Mouse (Mus musculus): ENCODE results near the gene Ctla4. TPM values are rescaled to one million over a fixed set of nuclear protein-coding genes. Genes with fewer than 3 reads are reported as not detected.

Ctla4 gene
- polyA plus RNA-seq, 1 experiment from 2014 or later = not detected

DNA sequence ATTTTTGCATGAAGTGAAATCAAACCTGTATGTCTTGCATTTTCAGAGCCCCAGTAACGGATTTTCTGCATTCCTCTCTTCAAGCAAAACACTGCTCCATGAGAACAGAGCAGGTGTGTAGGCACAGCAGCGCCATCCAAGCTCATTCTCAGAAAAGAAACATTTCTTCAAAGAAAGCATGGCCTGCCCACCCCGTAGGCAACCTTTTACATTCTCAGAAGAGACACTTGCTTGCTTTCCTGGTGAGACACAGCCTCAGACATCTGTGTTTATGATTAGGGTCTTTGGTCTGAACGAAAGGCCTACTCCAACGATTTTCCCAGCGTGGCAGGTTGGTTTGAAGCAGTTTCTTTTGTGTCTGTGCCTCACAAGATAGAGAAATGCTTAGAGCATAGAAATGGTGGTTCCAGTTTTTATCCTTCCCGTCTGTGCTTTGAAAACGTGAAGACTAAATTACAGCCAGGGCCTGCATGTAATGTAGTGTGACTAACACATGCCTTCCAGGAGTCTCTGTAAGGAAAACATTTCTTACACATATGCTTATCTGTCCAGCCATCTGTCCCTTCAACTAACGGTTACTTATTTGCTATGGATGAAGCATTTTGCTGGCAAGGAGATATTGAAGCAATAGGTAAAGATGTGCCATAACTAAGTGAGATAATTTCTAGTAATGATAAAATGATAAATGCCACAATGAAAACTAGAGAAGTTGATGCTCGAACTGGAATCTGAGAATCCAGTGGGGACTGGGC is 6.5 kb upstream of the Ctla4 start:
- Histone ChIP-seq H3K36me3 (ENCODE audit: control insufficient read depth, insufficient read depth, low read length) (no peaks in the 10 kb centered on the region), H3K4me3 (ENCODE audit: low read length) (no peak overlapping the region), H3K9me3 (ENCODE audit: control insufficient read depth, low read length) (no peaks in the 10 kb centered on the region), H3K27ac (ENCODE audit: low read depth, low read length) (no peak overlapping the region), H3K4me1 (ENCODE audit: control insufficient read depth, insufficient read depth, low read length) (no peaks in the 10 kb centered on the region), H3K4me2 (replicated peaks; ENCODE audit: low read depth, low read length) (no peak overlapping the region), H3K9ac (ENCODE audit: low read depth, low read length) (no peak overlapping the region), H3K27me3 (ENCODE audit: control insufficient read depth, insufficient read depth, low read length) (no peaks in the 10 kb centered on the region)
- no peak for ATAC-seq (ENCODE audit: low FRiP score, low TSS enrichment)
- 74% methylated on average over 10 of the region's 10 CpGs for WGBS

GRCm38 (mm10) chr1:60882792-60883191 is 4.0 kb upstream of the Ctla4 start:
- 41% methylated on average over 2 of the region's 2 CpGs for WGBS
- Histone ChIP-seq H3K4me2 (replicated peaks; ENCODE audit: low read depth, low read length) (no peak overlapping the region), H3K9me3 (ENCODE audit: control insufficient read depth, low read length) (no peaks in the 10 kb centered on the region), H3K27ac (ENCODE audit: low read depth, low read length) (no peak overlapping the region), H3K9ac (ENCODE audit: low read depth, low read length) (no peak overlapping the region), H3K4me1 (ENCODE audit: control insufficient read depth, insufficient read depth, low read length) (no peaks in the 10 kb centered on the region), H3K4me3 (ENCODE audit: low read length) (no peak overlapping the region), H3K36me3 (ENCODE audit: control insufficient read depth, insufficient read depth, low read length) (no peaks in the 10 kb centered on the region), H3K27me3 (ENCODE audit: control insufficient read depth, insufficient read depth, low read length) (no peaks in the 10 kb centered on the region)
- ATAC-seq (ENCODE audit: low FRiP score, low TSS enrichment) = no peak

DNA sequence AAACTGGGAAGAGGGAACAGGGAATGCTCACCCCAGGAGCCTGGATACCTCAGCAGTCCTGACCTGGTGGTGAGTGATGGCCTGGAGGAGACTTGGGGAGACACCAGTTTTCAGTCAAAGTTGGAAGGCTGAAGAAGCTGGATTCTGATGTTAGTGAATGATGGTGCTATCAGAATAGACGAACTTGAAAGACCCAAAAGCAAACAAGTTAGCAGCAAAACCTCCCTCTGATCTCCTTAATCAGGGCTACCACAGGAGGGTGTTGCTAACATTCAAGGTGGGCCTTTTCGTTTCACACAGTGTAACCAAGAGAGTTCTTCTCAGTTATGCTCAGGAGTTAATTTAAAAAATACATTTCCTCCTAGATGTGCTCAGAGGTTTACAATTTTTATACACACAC is 3.5 kb upstream of the Ctla4 start:
- H3K9me3 ChIP-seq (ENCODE audit: control insufficient read depth, low read length) = no peaks in the 10 kb centered on the region
- H3K4me3 ChIP-seq (ENCODE audit: low read length) = no peak overlapping the region
- no peak overlapping the region for H3K27ac ChIP-seq (ENCODE audit: low read depth, low read length)
- no peak overlapping the region for H3K9ac ChIP-seq (ENCODE audit: low read depth, low read length)
- ATAC-seq (ENCODE audit: low FRiP score, low TSS enrichment) = no peak
- no peaks in the 10 kb centered on the region for H3K27me3 ChIP-seq (ENCODE audit: control insufficient read depth, insufficient read depth, low read length)
- no peaks in the 10 kb centered on the region for H3K36me3 ChIP-seq (ENCODE audit: control insufficient read depth, insufficient read depth, low read length)
- WGBS = 81% methylated on average over 2 of the region's 2 CpGs
- no peak overlapping the region for H3K4me2 ChIP-seq (replicated peaks; ENCODE audit: low read depth, low read length)
- H3K4me1 ChIP-seq (ENCODE audit: control insufficient read depth, insufficient read depth, low read length) = no peaks in the 10 kb centered on the region

DNA sequence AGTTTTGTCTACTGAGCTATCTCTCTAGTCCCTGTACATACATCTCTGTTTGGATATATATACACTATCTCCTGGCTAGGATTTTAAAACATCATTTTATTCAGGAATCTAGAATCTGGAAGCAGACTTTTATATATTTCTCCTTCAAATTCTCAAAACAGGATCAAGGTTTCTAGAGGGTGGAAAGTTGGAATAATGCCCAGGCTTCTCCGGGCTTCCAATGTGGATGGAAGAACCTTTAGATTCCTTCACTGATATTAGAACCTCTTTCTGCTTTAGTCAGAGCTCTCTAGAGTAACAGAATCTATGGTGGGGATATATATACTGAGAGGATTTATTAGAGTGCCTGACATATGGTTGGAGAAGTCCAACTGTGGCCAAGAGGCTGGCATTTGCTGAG is 2.2 kb upstream of the Ctla4 start:
- no peak overlapping the region for H3K4me2 ChIP-seq (replicated peaks; ENCODE audit: low read depth, low read length)
- no peaks in the 10 kb centered on the region for H3K9me3 ChIP-seq (ENCODE audit: control insufficient read depth, low read length)
- ATAC-seq (ENCODE audit: low FRiP score, low TSS enrichment) = no peak
- no peak overlapping the region for H3K4me3 ChIP-seq (ENCODE audit: low read length)
- no peaks in the 10 kb centered on the region for H3K4me1 ChIP-seq (ENCODE audit: control insufficient read depth, insufficient read depth, low read length)
- no peak overlapping the region for H3K9ac ChIP-seq (ENCODE audit: low read depth, low read length)
- no peaks in the 10 kb centered on the region for H3K36me3 ChIP-seq (ENCODE audit: control insufficient read depth, insufficient read depth, low read length)
- no peaks in the 10 kb centered on the region for H3K27me3 ChIP-seq (ENCODE audit: control insufficient read depth, insufficient read depth, low read length)
- H3K27ac ChIP-seq (ENCODE audit: low read depth, low read length) = no peak overlapping the region
- WGBS = 77% methylated on average over 1 of the region's 1 CpGs

DNA sequence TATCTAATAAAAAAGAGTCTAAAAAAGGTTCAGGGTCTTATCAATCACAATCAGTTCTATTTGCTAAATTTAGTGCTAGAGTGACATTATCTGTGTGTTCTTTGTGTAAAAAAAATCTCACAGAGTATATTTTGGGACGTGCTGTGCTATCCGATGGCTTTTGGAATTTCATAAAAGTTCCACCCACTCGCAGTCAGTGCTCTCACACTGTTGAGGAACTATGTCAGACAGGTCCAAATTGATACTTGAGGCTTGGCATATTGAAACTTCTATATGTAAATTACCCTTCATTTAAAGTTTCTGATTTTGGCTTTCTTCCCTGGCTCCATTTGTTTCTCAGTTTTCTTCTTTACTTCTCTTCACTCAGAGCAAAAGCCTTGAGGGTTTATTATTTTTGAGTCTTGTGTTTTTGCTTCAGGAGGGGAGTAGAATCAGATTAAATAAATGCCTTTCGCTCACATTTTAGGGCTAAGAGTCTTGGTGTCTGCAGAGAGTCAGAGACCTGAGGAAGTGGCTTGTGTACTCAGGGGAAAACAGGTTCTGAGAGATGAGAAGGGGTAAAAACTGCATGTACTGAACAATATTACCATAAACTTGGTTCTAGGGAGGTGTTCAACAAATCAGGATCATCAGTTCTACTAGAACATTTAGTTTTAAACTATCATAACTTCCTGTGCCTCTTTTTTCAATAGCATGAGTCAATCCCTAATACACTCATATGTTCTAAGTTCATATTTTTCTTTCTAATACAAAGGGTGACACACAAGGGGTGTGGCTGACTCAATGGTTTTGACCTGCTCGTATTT is 11.5 kb downstream of the Ctla4 start:
- WGBS = 84% methylated on average over 5 of the region's 5 CpGs
- H3K4me3 ChIP-seq (ENCODE audit: low read length) = no peak overlapping the region
- H3K36me3 ChIP-seq (ENCODE audit: control insufficient read depth, insufficient read depth, low read length) = no peaks in the 10 kb centered on the region
- no peak overlapping the region for H3K9ac ChIP-seq (ENCODE audit: low read depth, low read length)
- ATAC-seq (ENCODE audit: low FRiP score, low TSS enrichment) = no peak
- no peaks in the 10 kb centered on the region for H3K27me3 ChIP-seq (ENCODE audit: control insufficient read depth, insufficient read depth, low read length)
- H3K4me2 ChIP-seq (replicated peaks; ENCODE audit: low read depth, low read length) = no peak overlapping the region
- H3K4me1 ChIP-seq (ENCODE audit: control insufficient read depth, insufficient read depth, low read length) = no peaks in the 10 kb centered on the region
- no peaks in the 10 kb centered on the region for H3K9me3 ChIP-seq (ENCODE audit: control insufficient read depth, low read length)
- no peak overlapping the region for H3K27ac ChIP-seq (ENCODE audit: low read depth, low read length)

- Histone ChIP-seq H3K4me2 (replicated peaks; ENCODE audit: low read depth, low read length) (no peak overlapping the region), H3K27ac (ENCODE audit: low read depth, low read length) (no peak overlapping the region), H3K36me3 (ENCODE audit: control insufficient read depth, insufficient read depth, low read length) (no peaks in the 10 kb centered on the region), H3K27me3 (ENCODE audit: control insufficient read depth, insufficient read depth, low read length) (no peaks in the 10 kb centered on the region), H3K9ac (ENCODE audit: low read depth, low read length) (no peak overlapping the region), H3K4me3 (ENCODE audit: low read length) (no peak overlapping the region), H3K4me1 (ENCODE audit: control insufficient read depth, insufficient read depth, low read length) (no peaks in the 10 kb centered on the region), H3K9me3 (ENCODE audit: control insufficient read depth, low read length) (no peaks in the 10 kb centered on the region)
- ATAC-seq (ENCODE audit: low FRiP score, low TSS enrichment) = no peak
- WGBS = 83% methylated on average over 2 of the region's 2 CpGs
Observed at GRCm38 (mm10) chr1:60898933-60899210, 12.1 kb downstream of the Ctla4 start.

GRCm38 (mm10) chr1:60899244-60899643 is 12.4 kb downstream of the Ctla4 start:
- no peaks in the 10 kb centered on the region for H3K9me3 ChIP-seq (ENCODE audit: control insufficient read depth, low read length)
- H3K27me3 ChIP-seq (ENCODE audit: control insufficient read depth, insufficient read depth, low read length) = no peaks in the 10 kb centered on the region
- H3K36me3 ChIP-seq (ENCODE audit: control insufficient read depth, insufficient read depth, low read length) = no peaks in the 10 kb centered on the region
- WGBS = 60% methylated on average over 3 of the region's 3 CpGs
- H3K4me1 ChIP-seq (ENCODE audit: control insufficient read depth, insufficient read depth, low read length) = no peaks in the 10 kb centered on the region
- H3K4me2 ChIP-seq (replicated peaks; ENCODE audit: low read depth, low read length) = no peak overlapping the region
- H3K9ac ChIP-seq (ENCODE audit: low read depth, low read length) = no peak overlapping the region
- no peak overlapping the region for H3K27ac ChIP-seq (ENCODE audit: low read depth, low read length)
- no peak overlapping the region for H3K4me3 ChIP-seq (ENCODE audit: low read length)
- no peak for ATAC-seq (ENCODE audit: low FRiP score, low TSS enrichment)

DNA sequence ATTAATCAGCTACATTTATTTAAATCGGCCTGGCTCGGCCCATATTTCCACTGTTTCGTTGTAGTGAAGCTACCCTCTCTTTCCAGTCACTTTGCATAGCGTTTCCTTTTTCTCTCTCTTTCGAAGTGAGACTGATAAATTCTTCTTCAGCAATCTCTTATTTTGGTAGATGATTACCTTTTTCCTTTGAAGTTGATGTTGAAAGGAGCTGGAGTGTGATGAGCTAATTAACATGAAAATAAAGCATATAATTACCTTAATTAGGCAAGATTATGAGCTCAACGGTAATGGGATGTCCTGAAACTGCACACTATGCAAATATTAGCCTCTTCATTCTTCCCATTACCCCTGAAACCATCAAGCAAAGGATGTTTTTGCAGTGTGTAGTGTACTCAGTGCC is 15.7 kb downstream of the Ctla4 start:
- H3K9ac ChIP-seq (ENCODE audit: low read depth, low read length) = no peak overlapping the region
- H3K27me3 ChIP-seq (ENCODE audit: control insufficient read depth, insufficient read depth, low read length) = no peaks in the 10 kb centered on the region
- whole genome bisulfite sequencing = 72% methylated on average over 6 of the region's 6 CpGs
- H3K4me2 ChIP-seq (replicated peaks; ENCODE audit: low read depth, low read length) = no peak overlapping the region
- H3K9me3 ChIP-seq (ENCODE audit: control insufficient read depth, low read length) = no peaks in the 10 kb centered on the region
- H3K4me3 ChIP-seq (ENCODE audit: low read length) = no peak overlapping the region
- no peak for ATAC-seq (ENCODE audit: low FRiP score, low TSS enrichment)
- no peaks in the 10 kb centered on the region for H3K4me1 ChIP-seq (ENCODE audit: control insufficient read depth, insufficient read depth, low read length)
- no peak overlapping the region for H3K27ac ChIP-seq (ENCODE audit: low read depth, low read length)
- H3K36me3 ChIP-seq (ENCODE audit: control insufficient read depth, insufficient read depth, low read length) = no peaks in the 10 kb centered on the region

- H3K27me3 ChIP-seq (ENCODE audit: control insufficient read depth, insufficient read depth, low read length) = no peaks in the 10 kb centered on the region
Observed at GRCm38 (mm10) chr1:60903126-60903525, 16.3 kb downstream of the Ctla4 start.

More at GRCm38 (mm10) chr1:60903126-60903525, 16.3 kb downstream of the Ctla4 start:
- Histone ChIP-seq H3K4me1 (ENCODE audit: control insufficient read depth, insufficient read depth, low read length) (no peaks in the 10 kb centered on the region), H3K4me3 (ENCODE audit: low read length) (no peak overlapping the region), H3K9me3 (ENCODE audit: control insufficient read depth, low read length) (no peaks in the 10 kb centered on the region), H3K36me3 (ENCODE audit: control insufficient read depth, insufficient read depth, low read length) (no peaks in the 10 kb centered on the region), H3K4me2 (replicated peaks; ENCODE audit: low read depth, low read length) (no peak overlapping the region), H3K9ac (ENCODE audit: low read depth, low read length) (no peak overlapping the region), H3K27ac (ENCODE audit: low read depth, low read length) (no peak overlapping the region)
- 85% methylated on average over 7 of the region's 7 CpGs for WGBS
- ATAC-seq (ENCODE audit: low FRiP score, low TSS enrichment) = no peak

Measured in kidney, embryonic 14.5 days (tissue).